Mouse (Mus musculus): Measurements from ENCODE around the gene Trex1. TPM values are rescaled to one million over a fixed set of nuclear protein-coding genes. Genes with fewer than 3 reads are reported as not detected.

The Trex1 gene
- polyA plus RNA-seq, 1 experiment = 40.4 TPM

GRCm38 (mm10) chr9:109084922-109085321, 25.4 kb upstream of the Trex1 start:
- H3K27ac ChIP-seq (ENCODE audit: insufficient read depth, low read length) = no peak overlapping the region
- no peak overlapping the region for H3K4me3 ChIP-seq (replicated peaks; ENCODE audit: insufficient read depth, low read depth, low read length)
- WGBS = 21% methylated on average over 2 of the region's 2 CpGs
- TF ChIP-seq POLR2A (IDR thresholded peaks at IDR 0.05; ENCODE audit: borderline replicate concordance, insufficient read depth, low read length) = no peak
- TF ChIP-seq CTCF (IDR thresholded peaks at IDR 0.05; ENCODE audit: borderline replicate concordance, insufficient read depth, low read depth, low read length) = peak; percentile 46; the same call in 1 of the 2 replicates
- no peak for DNase-seq
- H3K27me3 ChIP-seq (ENCODE audit: control insufficient read depth, insufficient read depth, low read length) = no peaks in the 10 kb centered on the region
- peaks cover 3% of the 10 kb centered on the region; the same call in 1 of the 2 replicates for H3K4me1 ChIP-seq (ENCODE audit: control insufficient read depth, insufficient read depth, low read length)

- TF ChIP-seq CTCF (IDR thresholded peaks at IDR 0.05; ENCODE audit: borderline replicate concordance, insufficient read depth, low read depth, low read length) (no peak), POLR2A (IDR thresholded peaks at IDR 0.05; ENCODE audit: borderline replicate concordance, insufficient read depth, low read length) (peak; percentile 78; the same call in 1 of the 2 replicates)
- Histone ChIP-seq H3K4me1 (ENCODE audit: control insufficient read depth, insufficient read depth, low read length) (peaks cover 3% of the 10 kb centered on the region; the same call in 1 of the 2 replicates), H3K27ac (ENCODE audit: insufficient read depth, low read length) (peak within 1 kb of the TSS; percentile 8; the same call in 1 of the 2 replicates), H3K27me3 (ENCODE audit: control insufficient read depth, insufficient read depth, low read length) (no peaks in the 10 kb centered on the region), H3K4me3 (replicated peaks; ENCODE audit: insufficient read depth, low read depth, low read length) (peak within 1 kb of the TSS; percentile 71)
- DNase-seq = peak; percentile 86 to 89
- under 1% methylated on average over 37 of the region's 37 CpGs for WGBS
These were observed 22.7 kb upstream of the Trex1 start, which contains the start of the genes Ccdc51 and Tma7 for GRCm38 (mm10) chr9:109082124-109082800. Gene Ccdc51 (plus strand): TSS chr9:109082493. Gene Tma7 (minus strand): TSS chr9:109082587.

GRCm38 (mm10) chr9:109081749-109082123, 22.2 kb upstream of the Trex1 start:
- no peak for DNase-seq
- peaks cover 3% of the 10 kb centered on the region; the same call in 1 of the 2 replicates for H3K4me1 ChIP-seq (ENCODE audit: control insufficient read depth, insufficient read depth, low read length)
- H3K4me3 ChIP-seq (replicated peaks; ENCODE audit: insufficient read depth, low read depth, low read length) = peak overlapping the region; percentile 71
- H3K27me3 ChIP-seq (ENCODE audit: control insufficient read depth, insufficient read depth, low read length) = no peaks in the 10 kb centered on the region
- no peak overlapping the region; the same call in 1 of the 2 replicates for H3K27ac ChIP-seq (ENCODE audit: insufficient read depth, low read length)
- WGBS = 3% methylated on average over 11 of the region's 11 CpGs
- TF ChIP-seq POLR2A (IDR thresholded peaks at IDR 0.05; ENCODE audit: borderline replicate concordance, insufficient read depth, low read length) = no peak
- TF ChIP-seq CTCF (IDR thresholded peaks at IDR 0.05; ENCODE audit: borderline replicate concordance, insufficient read depth, low read depth, low read length) = no peak

- Histone ChIP-seq H3K4me3 (replicated peaks; ENCODE audit: insufficient read depth, low read depth, low read length) (no peak overlapping the region), H3K27ac (ENCODE audit: insufficient read depth, low read length) (no peak overlapping the region), H3K4me1 (ENCODE audit: control insufficient read depth, insufficient read depth, low read length) (peaks cover 3% of the 10 kb centered on the region; the same call in 1 of the 2 replicates), H3K27me3 (ENCODE audit: control insufficient read depth, insufficient read depth, low read length) (no peaks in the 10 kb centered on the region)
- no peak for TF ChIP-seq CTCF (IDR thresholded peaks at IDR 0.05; ENCODE audit: borderline replicate concordance, insufficient read depth, low read depth, low read length)
- TF ChIP-seq POLR2A (IDR thresholded peaks at IDR 0.05; ENCODE audit: borderline replicate concordance, insufficient read depth, low read length) = no peak
- WGBS = 90% methylated on average over 3 of the region's 3 CpGs
- DNase-seq = no peak
These were observed 21.0 kb upstream of the Trex1 start for GRCm38 (mm10) chr9:109080516-109080915.

GRCm38 (mm10) chr9:109073661-109074573, 14.4 kb upstream of the Trex1 start, which contains the start of gene Atrip:
Gene Atrip (minus strand): TSS chr9:109074124.
- no peak for TF ChIP-seq CTCF (IDR thresholded peaks at IDR 0.05; ENCODE audit: borderline replicate concordance, insufficient read depth, low read depth, low read length)
- TF ChIP-seq POLR2A (IDR thresholded peaks at IDR 0.05; ENCODE audit: borderline replicate concordance, insufficient read depth, low read length) = peak; percentile 96
- WGBS = under 1% methylated on average over 57 of the region's 57 CpGs
- DNase-seq = peak; percentile 94 to 95
- Histone ChIP-seq H3K27me3 (ENCODE audit: control insufficient read depth, insufficient read depth, low read length) (no peaks in the 10 kb centered on the region), H3K4me3 (replicated peaks; ENCODE audit: insufficient read depth, low read depth, low read length) (peak within 1 kb of the TSS; percentile 96), H3K27ac (ENCODE audit: insufficient read depth, low read length) (peak within 1 kb of the TSS; percentile 71), H3K4me1 (ENCODE audit: control insufficient read depth, insufficient read depth, low read length) (no peaks in the 10 kb centered on the region)

GRCm38 (mm10) chr9:109068095-109068735, 8.7 kb upstream of the Trex1 start:
- TF ChIP-seq POLR2A (IDR thresholded peaks at IDR 0.05; ENCODE audit: borderline replicate concordance, insufficient read depth, low read length) = no peak
- TF ChIP-seq CTCF (IDR thresholded peaks at IDR 0.05; ENCODE audit: borderline replicate concordance, insufficient read depth, low read depth, low read length) = no peak
- WGBS = 96% methylated on average over 3 of the region's 3 CpGs

GRCm38 (mm10) chr9:109060898-109061295, 1.4 kb upstream of the Trex1 start:
- WGBS = 94% methylated on average over 5 of the region's 5 CpGs
- Histone ChIP-seq H3K27me3 (ENCODE audit: control insufficient read depth, insufficient read depth, low read length) (no peaks in the 10 kb centered on the region), H3K27ac (ENCODE audit: insufficient read depth, low read length) (no peak overlapping the region), H3K4me1 (ENCODE audit: control insufficient read depth, insufficient read depth, low read length) (peaks cover 14% of the 10 kb centered on the region), H3K4me3 (replicated peaks; ENCODE audit: insufficient read depth, low read depth, low read length) (no peak overlapping the region)
- no peak for TF ChIP-seq POLR2A (IDR thresholded peaks at IDR 0.05; ENCODE audit: borderline replicate concordance, insufficient read depth, low read length)
- TF ChIP-seq CTCF (IDR thresholded peaks at IDR 0.05; ENCODE audit: borderline replicate concordance, insufficient read depth, low read depth, low read length) = no peak
- no peak for DNase-seq

More at GRCm38 (mm10) chr9:109068095-109068735, 8.7 kb upstream of the Trex1 start:
- no peaks in the 10 kb centered on the region for H3K27me3 ChIP-seq (ENCODE audit: control insufficient read depth, insufficient read depth, low read length)
- no peak overlapping the region for H3K4me3 ChIP-seq (replicated peaks; ENCODE audit: insufficient read depth, low read depth, low read length)
- no peak for DNase-seq
- no peaks in the 10 kb centered on the region for H3K4me1 ChIP-seq (ENCODE audit: control insufficient read depth, insufficient read depth, low read length)
- no peak overlapping the region for H3K27ac ChIP-seq (ENCODE audit: insufficient read depth, low read length)

All from cerebellum, adult 2 months (tissue).